Mouse (Mus musculus) hindbrain, postnatal 0 days (tissue): ENCODE measurements at regions not wholly inside any gene's neighbourhood (a gene's known extent, or its start where the extent isn't known, plus 50 kb on each side); places are given as distances from the start of the nearest gene placed in this dataset.

Source experiments
- ATAC-seq: fragments of 200-750 bp; cut with Nextera tagmentation; 2 replicates; pipeline ENCODE4 v1.8.0; 2017; ENCODE audit warnings: mild to moderate bottlenecking, moderate TSS enrichment, moderate library complexity
- DNase-seq: peaks from one replicate; pipeline ENCODE4 v3.0.0-alpha.2; 2015; ENCODE audit warnings: low spot score
- H3K27ac ChIP-seq: fragments of 300-500 bp; sonication (generic); 2 replicates; pipeline ENCODE4 v1.5.1; 2014; ENCODE audit warnings: mild to moderate bottlenecking
- H3K27me3 ChIP-seq: fragments of 300-500 bp; sonication (generic); 2 replicates; pipeline ENCODE4 v1.6.1; 2014; ENCODE audit warnings: low read length, mixed read lengths; ENCODE audit not compliant: insufficient read depth
- H3K36me3 ChIP-seq: fragments of 300-500 bp; sonication (generic); 2 replicates; pipeline ENCODE4 v1.6.1; 2014; ENCODE audit warnings: low read length, mixed read lengths; ENCODE audit not compliant: insufficient read depth
- H3K4me1 ChIP-seq: fragments of 300-500 bp; sonication (generic); 2 replicates; pipeline ENCODE4 v1.6.1; 2014; ENCODE audit warnings: antibody characterized with exemption, low read length, mixed read lengths; ENCODE audit not compliant: insufficient read depth
- H3K4me2 ChIP-seq: fragments of 300-500 bp; sonication (generic); 2 replicates; pipeline ENCODE4 v1.6.1; 2014; ENCODE audit warnings: low read depth, mild to moderate bottlenecking, low read length, moderate library complexity, mixed read lengths
- H3K4me3 ChIP-seq: fragments of 300-500 bp; sonication (generic); 2 replicates; pipeline ENCODE4 v1.5.1; 2014; ENCODE audit warnings: low read length
- H3K9ac ChIP-seq: fragments of 300-500 bp; sonication (generic); replicated peaks from 2 replicates; pipeline ENCODE4 v1.6.1; 2014; ENCODE audit warnings: mild to moderate bottlenecking, low read length, moderate library complexity, mixed read lengths
- H3K9me3 ChIP-seq: fragments of 300-500 bp; sonication (generic); 2 replicates; pipeline ENCODE4 v1.6.1; 2016; ENCODE audit warnings: low read length, mixed read lengths
- CTCF ChIP-seq: IDR thresholded peaks from 2 replicates; pipeline ENCODE4 v1.5.1; 2016; ENCODE audit warnings: antibody characterized with exemption, control low read depth, low read depth
- WGBS: fragments of 180-500 bp; shearing (Covaris S2); extraction: QIAGEN DNeasy Blood & Tissue Kit; methylation state at CpG from one replicate; pipeline ENCODE4 v1.1.7; 2014; 5-methylcytosine and 5-hydroxymethylcytosine counted together

- no peak overlapping the region for H3K4me2 ChIP-seq
- H3K27me3 ChIP-seq = no peaks in the 10 kb centered on the region
- ATAC-seq (no peak), DNase-seq (no peak)
- TF ChIP-seq CTCF = no peak
- no peak overlapping the region for H3K9ac ChIP-seq
- no peaks in the 10 kb centered on the region for H3K9me3 ChIP-seq
- H3K36me3 ChIP-seq = no peaks in the 10 kb centered on the region
- 83% methylated on average over 4 of the region's 4 CpGs for WGBS
- H3K4me1 ChIP-seq = no peaks in the 10 kb centered on the region
- H3K27ac ChIP-seq = no peak overlapping the region
- H3K4me3 ChIP-seq = no peak overlapping the region
Measured at GRCm38 (mm10) chr3:45523281-45523680, 145.1 kb downstream of the Pcdh10 start.

DNA sequence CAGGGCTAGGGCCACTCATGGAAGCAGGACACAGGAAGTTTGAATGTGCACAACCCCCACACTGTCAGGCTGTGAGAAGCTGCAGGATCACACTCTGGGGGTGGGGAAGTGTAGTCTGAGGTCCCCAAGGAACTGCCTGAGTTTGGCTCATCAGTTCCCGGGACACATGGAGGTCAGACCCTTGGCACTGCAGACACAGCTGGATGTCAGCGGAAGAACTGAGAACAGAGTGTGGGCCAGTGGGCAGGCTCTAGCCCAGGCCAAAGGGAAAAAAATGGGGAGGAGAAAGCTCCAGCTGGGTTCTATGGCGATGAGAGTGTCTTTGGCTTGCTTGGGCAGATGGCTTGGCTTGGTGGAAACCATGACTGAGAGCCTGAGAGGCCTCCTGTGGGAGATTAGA is 168.9 kb downstream of the Pcdh10 start:
- H3K9me3 ChIP-seq = no peaks in the 10 kb centered on the region
- no peak for ATAC-seq
- no peak for TF ChIP-seq CTCF

DNA sequence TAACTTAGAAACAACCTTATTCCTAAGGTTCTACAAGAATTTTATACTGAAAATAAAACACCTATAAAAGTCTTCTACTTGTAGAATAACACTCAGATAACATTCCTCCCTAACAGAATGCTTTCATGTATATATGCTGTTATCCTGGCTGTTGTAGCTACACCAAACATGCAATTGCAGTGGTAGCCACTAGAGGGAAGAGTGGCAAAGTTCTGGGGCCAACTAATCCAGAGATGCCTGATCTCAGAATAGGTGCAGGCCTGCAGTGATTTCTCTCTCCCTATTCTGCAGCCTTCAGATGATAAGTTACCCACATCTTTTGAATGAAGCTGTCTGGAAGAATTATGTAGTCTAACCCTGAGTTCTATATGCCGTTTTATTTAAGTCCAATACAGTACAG is 177.5 kb downstream of the Pcdh10 start:
- H3K4me1 ChIP-seq = no peaks in the 10 kb centered on the region
- no peak overlapping the region for H3K9ac ChIP-seq
- TF ChIP-seq CTCF = peak; percentile 87
- no peaks in the 10 kb centered on the region for H3K27me3 ChIP-seq
- no peak overlapping the region for H3K27ac ChIP-seq
- no peak overlapping the region for H3K4me2 ChIP-seq
- no peaks in the 10 kb centered on the region for H3K9me3 ChIP-seq
- H3K4me3 ChIP-seq = no peak overlapping the region
- no peaks in the 10 kb centered on the region for H3K36me3 ChIP-seq
- ATAC-seq (0 out of 2 replicates have a peak, but pooled peaks have one; percentile 58), DNase-seq (peak; percentile 83)
- WGBS = 36% methylated on average over 1 of the region's 1 CpGs

More for the DNA sequence above, 168.9 kb downstream of the Pcdh10 start:
- Histone ChIP-seq H3K4me2 (no peak overlapping the region), H3K36me3 (no peaks in the 10 kb centered on the region), H3K9ac (no peak overlapping the region), H3K27me3 (no peaks in the 10 kb centered on the region), H3K27ac (no peak overlapping the region), H3K4me1 (no peaks in the 10 kb centered on the region), H3K4me3 (no peak overlapping the region)
- DNase-seq = no peak
- 87% methylated on average over 3 of the region's 3 CpGs for WGBS

- WGBS = 94% methylated on average over 1 of the region's 1 CpGs
- no peak overlapping the region for H3K9ac ChIP-seq
- H3K4me1 ChIP-seq = no peaks in the 10 kb centered on the region
- H3K27ac ChIP-seq = no peak overlapping the region
- no peaks in the 10 kb centered on the region for H3K27me3 ChIP-seq
- TF ChIP-seq CTCF = no peak
- DNase-seq (no peak), ATAC-seq (no peak)
- no peak overlapping the region for H3K4me2 ChIP-seq
- H3K9me3 ChIP-seq = no peaks in the 10 kb centered on the region
- no peak overlapping the region for H3K4me3 ChIP-seq
- no peaks in the 10 kb centered on the region for H3K36me3 ChIP-seq
Measured at GRCm38 (mm10) chr3:45572995-45573394, 194.8 kb downstream of the Pcdh10 start.

DNA sequence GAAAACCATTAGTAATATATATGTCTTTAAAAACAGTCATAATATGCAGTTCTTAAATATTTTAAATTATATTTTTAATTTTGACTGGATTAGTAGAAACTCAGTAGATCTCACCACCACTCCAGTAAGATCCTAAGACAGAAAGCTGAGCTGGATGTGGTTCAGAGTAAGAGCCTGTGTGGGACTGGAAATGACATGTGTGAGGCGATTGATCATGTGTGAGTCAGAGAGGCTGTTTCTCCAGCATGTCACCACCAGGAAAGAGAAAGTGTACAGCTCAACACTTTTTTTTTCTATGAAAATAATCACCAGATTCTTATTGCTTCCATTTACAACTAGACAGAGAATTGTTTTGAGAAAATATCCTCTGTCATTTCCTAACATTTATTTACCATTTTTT is 198.8 kb downstream of the Pcdh10 start:
- no peak for TF ChIP-seq CTCF
- Histone ChIP-seq H3K27ac (no peak overlapping the region), H3K4me1 (no peaks in the 10 kb centered on the region), H3K9me3 (no peaks in the 10 kb centered on the region), H3K36me3 (no peaks in the 10 kb centered on the region), H3K4me3 (no peak overlapping the region), H3K9ac (no peak overlapping the region), H3K4me2 (no peak overlapping the region), H3K27me3 (no peaks in the 10 kb centered on the region)
- DNase-seq (no peak), ATAC-seq (no peak)
- 90% methylated on average over 1 of the region's 1 CpGs for WGBS

DNA sequence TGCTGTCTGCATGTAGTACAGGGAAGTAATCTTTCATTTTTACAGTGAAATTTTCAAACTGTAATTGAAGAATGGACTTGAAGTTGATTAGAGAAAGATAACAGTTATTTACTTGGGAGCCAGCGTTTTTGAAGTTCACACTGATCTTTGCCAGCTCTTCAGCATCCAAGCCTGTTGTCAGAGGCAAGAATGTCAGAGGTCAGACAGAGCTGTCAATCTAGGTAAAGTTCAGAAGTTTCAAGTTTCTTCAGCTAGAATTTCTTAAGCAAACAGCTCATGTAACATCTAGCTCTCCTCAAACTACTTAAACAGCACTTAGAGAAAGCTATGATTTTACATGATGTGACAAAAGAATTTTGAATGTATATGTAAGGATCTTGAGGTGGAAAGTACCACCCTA is 215.4 kb downstream of the Pcdh10 start:
- DNase-seq (no peak), ATAC-seq (no peak)
- H3K4me2 ChIP-seq = no peak overlapping the region
- no peak overlapping the region for H3K27ac ChIP-seq
- no peak overlapping the region for H3K4me3 ChIP-seq
- TF ChIP-seq CTCF = no peak
- no peaks in the 10 kb centered on the region for H3K36me3 ChIP-seq
- no peaks in the 10 kb centered on the region for H3K9me3 ChIP-seq
- H3K4me1 ChIP-seq = no peaks in the 10 kb centered on the region
- H3K9ac ChIP-seq = no peak overlapping the region
- WGBS = 50% methylated on average over 1 of the region's 1 CpGs
- H3K27me3 ChIP-seq = no peaks in the 10 kb centered on the region

DNA sequence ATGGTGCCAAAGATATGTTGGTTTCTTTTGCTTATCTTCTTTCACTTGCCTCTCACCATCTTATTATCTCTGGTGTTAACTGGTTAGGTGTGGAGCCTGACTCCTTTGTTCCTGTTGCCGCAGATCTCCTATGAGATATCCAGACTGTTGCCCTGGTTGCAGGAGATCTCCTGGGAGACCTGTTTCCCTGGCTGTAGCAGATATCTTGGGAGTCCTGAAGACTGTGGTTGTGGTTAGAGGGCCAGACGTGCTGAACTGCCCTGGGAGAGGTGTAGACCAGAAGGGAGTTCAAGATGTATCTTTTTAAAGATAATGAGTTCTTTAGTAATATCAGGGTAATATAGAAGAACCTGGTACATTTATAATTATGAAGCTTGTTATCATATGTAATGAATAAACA is 224.1 kb downstream of the Pcdh10 start:
- H3K9me3 ChIP-seq = no peaks in the 10 kb centered on the region
- TF ChIP-seq CTCF = no peak
- no peaks in the 10 kb centered on the region for H3K27me3 ChIP-seq
- H3K9ac ChIP-seq = no peak overlapping the region
- ATAC-seq (no peak), DNase-seq (no peak)
- H3K4me1 ChIP-seq = no peaks in the 10 kb centered on the region
- no peaks in the 10 kb centered on the region for H3K36me3 ChIP-seq
- no peak overlapping the region for H3K4me2 ChIP-seq
- no peak overlapping the region for H3K27ac ChIP-seq
- WGBS = 70% methylated on average over 2 of the region's 2 CpGs
- H3K4me3 ChIP-seq = no peak overlapping the region
